Mouse (Mus musculus): ENCODE measurements around the gene 6820408C15Rik. TPM values are rescaled to one million over a fixed set of nuclear protein-coding genes. Genes with fewer than 3 reads are reported as not detected.

Gene 6820408C15Rik
- not detected for total RNA-seq (2021)
- long read RNA-seq, experiment 1: 0 reads
- long read RNA-seq, experiment 2: 0 reads

- intact Hi-C loops (cut with DNase I): no loop called here
- DNase-seq: no peak
Measured at GRCm38 (mm10) chr2:152415287-152415686, at the start of gene 6820408C15Rik. Gene 6820408C15Rik, plus strand, starts transcription at chr2:152415587.

GRCm38 (mm10) chr2:152367917-152368316 lies 47.5 kb upstream of the 6820408C15Rik start:
- DNase-seq: no peak
- intact Hi-C loops (cut with DNase I): loop anchor here (5.0 kb wide), 1 partner anchor 256 kb away; no protein-coding TSS in a partner anchor

GRCm38 (mm10) chr2:152368532-152369140 lies 46.8 kb upstream of the 6820408C15Rik start:
- intact Hi-C loops (cut with DNase I): loop anchor here (5.0 kb wide), 1 partner anchor 256 kb away; no protein-coding TSS in a partner anchor
- DNase-seq: no peak

- intact Hi-C loops (cut with DNase I): no loop called here
- no peak for DNase-seq
Measured at GRCm38 (mm10) chr2:152372104-152372503, 43.3 kb upstream of the 6820408C15Rik start.

GRCm38 (mm10) chr2:152372661-152373060 lies 42.7 kb upstream of the 6820408C15Rik start:
- no peak for DNase-seq
- intact Hi-C loops (cut with DNase I): no loop called here

- no peak for DNase-seq
- intact Hi-C loops (cut with DNase I): no loop called here
Measured at GRCm38 (mm10) chr2:152373547-152373946, 41.8 kb upstream of the 6820408C15Rik start.

GRCm38 (mm10) chr2:152375652-152376344 lies 39.6 kb upstream of the 6820408C15Rik start:
- intact Hi-C loops (cut with DNase I): no loop called here
- no peak for DNase-seq

GRCm38 (mm10) chr2:152376345-152376741 lies 39.0 kb upstream of the 6820408C15Rik start, which contains the start of gene Nrsn2:
Gene Nrsn2, minus strand, starts transcription at chr2:152376638.
- intact Hi-C loops (cut with DNase I): no loop called here

GRCm38 (mm10) chr2:152384191-152384590 lies 31.2 kb upstream of the 6820408C15Rik start:
- intact Hi-C loops (cut with DNase I): no loop called here
- DNase-seq: no peak

More at GRCm38 (mm10) chr2:152376345-152376741, 39.0 kb upstream of the 6820408C15Rik start, which contains the start of gene Nrsn2:
- no peak for DNase-seq

GRCm38 (mm10) chr2:152392786-152393185 lies 22.6 kb upstream of the 6820408C15Rik start:
- DNase-seq: no peak
- intact Hi-C loops (cut with DNase I): loop anchor here (1.0 kb wide), 1 partner anchor 45 kb away; no protein-coding TSS in a partner anchor

- DNase-seq: no peak
- intact Hi-C loops (cut with DNase I): no loop called here
Measured at GRCm38 (mm10) chr2:152393225-152394017, 22.0 kb upstream of the 6820408C15Rik start.

- intact Hi-C loops (cut with DNase I): no loop called here
- no peak for DNase-seq
Measured at GRCm38 (mm10) chr2:152395271-152395920, 20.0 kb upstream of the 6820408C15Rik start.

GRCm38 (mm10) chr2:152396110-152397003 lies 19.0 kb upstream of the 6820408C15Rik start:
- intact Hi-C loops (cut with DNase I): no loop called here

GRCm38 (mm10) chr2:152397004-152397589 lies 18.3 kb upstream of the 6820408C15Rik start:
- intact Hi-C loops (cut with DNase I): no loop called here

More at GRCm38 (mm10) chr2:152396110-152397003, 19.0 kb upstream of the 6820408C15Rik start:
- peak; percentile 63 to 69 for DNase-seq

GRCm38 (mm10) chr2:152397680-152398435 lies 17.5 kb upstream of the 6820408C15Rik start, which contains the start of gene Sox12:
Gene Sox12, minus strand, starts transcription at chr2:152398063.
- intact Hi-C loops (cut with DNase I): no loop called here
- DNase-seq: peak; percentile 93

More at GRCm38 (mm10) chr2:152397004-152397589, 18.3 kb upstream of the 6820408C15Rik start:
- DNase-seq: peak; percentile 63 to 69

- intact Hi-C loops (cut with DNase I): no loop called here
- DNase-seq: peak; percentile 86 to 88
Measured at GRCm38 (mm10) chr2:152398691-152399090, 16.7 kb upstream of the 6820408C15Rik start.

GRCm38 (mm10) chr2:152399122-152399542 lies 16.3 kb upstream of the 6820408C15Rik start:
- no peak for DNase-seq
- intact Hi-C loops (cut with DNase I): no loop called here

GRCm38 (mm10) chr2:152406126-152406525 lies 9.3 kb upstream of the 6820408C15Rik start:
- peak; percentile 84 to 90 for DNase-seq
- intact Hi-C loops (cut with DNase I): no loop called here

Measured in gastrocnemius, postnatal 36 days (tissue).